Mouse (Mus musculus) embryonic facial prominence, embryonic 15.5 days (tissue): ENCODE data around the gene Plekha6. TPM values are rescaled to one million over a fixed set of nuclear protein-coding genes. Genes with fewer than 3 reads are reported as not detected.

Source experiments
- ATAC-seq: fragments of 200-750 bp; cut with Nextera tagmentation; 2 replicates; pipeline ENCODE4 v1.8.0; 2017; ENCODE audit warnings: low read depth, moderate TSS enrichment; ENCODE audit not compliant: insufficient number of reproducible peaks, low FRiP score, low TSS enrichment
- H3K27ac ChIP-seq: fragments of 300-500 bp; sonication (generic); replicated peaks from 2 replicates; pipeline ENCODE4 v1.5.1; 2015; ENCODE audit warnings: mild to moderate bottlenecking, inconsistent platforms
- H3K27me3 ChIP-seq: fragments of 300-500 bp; sonication (generic); 2 replicates; pipeline ENCODE4 v1.6.1; 2015; ENCODE audit warnings: inconsistent platforms
- H3K36me3 ChIP-seq: fragments of 300-500 bp; sonication (generic); 2 replicates; pipeline ENCODE4 v1.6.1; 2015; ENCODE audit warnings: mild to moderate bottlenecking, inconsistent platforms
- H3K4me1 ChIP-seq: fragments of 300-500 bp; sonication (generic); 2 replicates; pipeline ENCODE4 v1.6.1; 2015; ENCODE audit warnings: inconsistent platforms
- H3K4me2 ChIP-seq: fragments of 300-500 bp; sonication (generic); replicated peaks from 2 replicates; pipeline ENCODE4 v1.6.1; 2015; ENCODE audit warnings: mild to moderate bottlenecking, inconsistent platforms
- H3K4me3 ChIP-seq: fragments of 300-500 bp; sonication (generic); replicated peaks from 2 replicates; pipeline ENCODE4 v1.5.1; 2015; ENCODE audit warnings: mild to moderate bottlenecking, inconsistent platforms
- H3K9ac ChIP-seq: fragments of 300-500 bp; sonication (generic); 2 replicates; pipeline ENCODE4 v1.6.1; 2015; ENCODE audit warnings: inconsistent platforms
- H3K9me3 ChIP-seq: fragments of 300-500 bp; sonication (generic); replicated peaks from 2 replicates; pipeline ENCODE4 v1.6.1; 2016; ENCODE audit warnings: inconsistent platforms
- WGBS: fragments of 180-500 bp; shearing (Covaris S2); methylation state at CpG from one replicate; pipeline ENCODE4 v1.1.7; 2015; 5-methylcytosine and 5-hydroxymethylcytosine counted together
- polyA plus RNA-seq: library from polyadenylated mRNA; unstranded; fragments of >200 nt; fragmentation: Nextera tagmentation; extraction: Ambion mirVana; gene quantifications from 2 replicates; pipeline ENCODE4 v1.2.1, GENCODE M21; 2015

The Plekha6 gene
- polyA plus RNA-seq, 1 experiment from 2014 or later = 7.2 TPM

- Histone ChIP-seq H3K9ac (no peak overlapping the region), H3K4me3 (no peak overlapping the region), H3K4me2 (no peak overlapping the region), H3K4me1 (peaks cover 23% of the 10 kb centered on the region), H3K9me3 (no peaks in the 10 kb centered on the region), H3K27ac (no peak overlapping the region; the same call in 1 of the 2 replicates), H3K27me3 (no peaks in the 10 kb centered on the region), H3K36me3 (no peaks in the 10 kb centered on the region)
- WGBS = 70% methylated on average over 10 of the region's 10 CpGs
- ATAC-seq = no peak
These were observed 41.0 kb downstream of the Plekha6 start for GRCm38 (mm10) chr1:133204985-133205384.

- H3K9ac ChIP-seq = no peak overlapping the region
- H3K27me3 ChIP-seq = no peaks in the 10 kb centered on the region
- no peaks in the 10 kb centered on the region for H3K36me3 ChIP-seq
- 75% methylated on average over 9 of the region's 11 CpGs for WGBS
- ATAC-seq = no peak
- no peak overlapping the region for H3K4me3 ChIP-seq
- no peaks in the 10 kb centered on the region for H3K9me3 ChIP-seq
- H3K4me2 ChIP-seq = no peak overlapping the region
- no peak overlapping the region for H3K27ac ChIP-seq
- peaks cover 22% of the 10 kb centered on the region for H3K4me1 ChIP-seq
These were observed 44.2 kb downstream of the Plekha6 start for GRCm38 (mm10) chr1:133208086-133208815.

- Histone ChIP-seq H3K4me2 (no peak overlapping the region), H3K4me1 (peaks cover 23% of the 10 kb centered on the region), H3K4me3 (no peak overlapping the region), H3K27ac (no peak overlapping the region), H3K9ac (no peak overlapping the region), H3K27me3 (no peaks in the 10 kb centered on the region), H3K9me3 (no peaks in the 10 kb centered on the region), H3K36me3 (no peaks in the 10 kb centered on the region)
- ATAC-seq = no peak
- WGBS = 87% methylated on average over 11 of the region's 11 CpGs
These were observed 45.0 kb downstream of the Plekha6 start for GRCm38 (mm10) chr1:133209036-133209435.

GRCm38 (mm10) chr1:133209482-133209881 is 45.5 kb downstream of the Plekha6 start:
- Histone ChIP-seq H3K9me3 (no peaks in the 10 kb centered on the region), H3K4me1 (peaks cover 23% of the 10 kb centered on the region), H3K4me2 (no peak overlapping the region), H3K4me3 (no peak overlapping the region), H3K36me3 (no peaks in the 10 kb centered on the region), H3K27me3 (0 out of 2 replicates have a peak, but pooled peaks cover 3% of the 10 kb centered on the region), H3K27ac (peak overlapping the region; percentile 55; the same call in 1 of the 2 replicates), H3K9ac (no peak overlapping the region)
- WGBS = 33% methylated on average over 7 of the region's 7 CpGs
- 0 out of 2 replicates have a peak, but pooled peaks have one; percentile 16 for ATAC-seq

- Histone ChIP-seq H3K36me3 (no peaks in the 10 kb centered on the region), H3K9ac (no peak overlapping the region), H3K4me2 (no peak overlapping the region), H3K27ac (peak overlapping the region; percentile 55), H3K27me3 (0 out of 2 replicates have a peak, but pooled peaks cover 3% of the 10 kb centered on the region), H3K4me3 (no peak overlapping the region), H3K9me3 (no peaks in the 10 kb centered on the region), H3K4me1 (peaks cover 25% of the 10 kb centered on the region)
- peak; percentile 39 for ATAC-seq
- 31% methylated on average over 17 of the region's 17 CpGs for WGBS
These were observed 46.0 kb downstream of the Plekha6 start for GRCm38 (mm10) chr1:133209901-133210516.

- no peak overlapping the region for H3K27ac ChIP-seq
- 82% methylated on average over 7 of the region's 7 CpGs for WGBS
These were observed 46.8 kb downstream of the Plekha6 start for GRCm38 (mm10) chr1:133210766-133211165.

GRCm38 (mm10) chr1:133212273-133212672 is 48.3 kb downstream of the Plekha6 start:
- no peak overlapping the region for H3K4me3 ChIP-seq
- no peak overlapping the region for H3K4me2 ChIP-seq
- WGBS = 63% methylated on average over 4 of the region's 4 CpGs
- H3K36me3 ChIP-seq = no peaks in the 10 kb centered on the region
- peaks cover 31% of the 10 kb centered on the region for H3K4me1 ChIP-seq
- no peak overlapping the region for H3K27ac ChIP-seq
- H3K27me3 ChIP-seq = 0 out of 2 replicates have a peak, but pooled peaks cover 3% of the 10 kb centered on the region
- H3K9ac ChIP-seq = no peak overlapping the region
- H3K9me3 ChIP-seq = no peaks in the 10 kb centered on the region
- no peak for ATAC-seq

More at GRCm38 (mm10) chr1:133210766-133211165, 46.8 kb downstream of the Plekha6 start:
- Histone ChIP-seq H3K36me3 (no peaks in the 10 kb centered on the region), H3K4me3 (no peak overlapping the region), H3K27me3 (0 out of 2 replicates have a peak, but pooled peaks cover 3% of the 10 kb centered on the region), H3K9me3 (no peaks in the 10 kb centered on the region), H3K9ac (no peak overlapping the region), H3K4me2 (no peak overlapping the region), H3K4me1 (peaks cover 31% of the 10 kb centered on the region)
- ATAC-seq = no peak

GRCm38 (mm10) chr1:133213098-133213497 is 49.1 kb downstream of the Plekha6 start:
- peaks cover 31% of the 10 kb centered on the region for H3K4me1 ChIP-seq
- no peak overlapping the region for H3K27ac ChIP-seq
- 0 out of 2 replicates have a peak, but pooled peaks cover 3% of the 10 kb centered on the region for H3K27me3 ChIP-seq
- no peaks in the 10 kb centered on the region for H3K9me3 ChIP-seq
- ATAC-seq = no peak
- no peak overlapping the region for H3K4me3 ChIP-seq
- WGBS = 46% methylated on average over 7 of the region's 7 CpGs
- H3K36me3 ChIP-seq = no peaks in the 10 kb centered on the region
- no peak overlapping the region for H3K4me2 ChIP-seq
- H3K9ac ChIP-seq = no peak overlapping the region

- H3K9ac ChIP-seq = no peak overlapping the region
- H3K27ac ChIP-seq = no peak overlapping the region
- no peaks in the 10 kb centered on the region for H3K9me3 ChIP-seq
- no peak overlapping the region for H3K4me3 ChIP-seq
- ATAC-seq = no peak
- no peaks in the 10 kb centered on the region for H3K36me3 ChIP-seq
- H3K4me2 ChIP-seq = no peak overlapping the region
- 90% methylated on average over 4 of the region's 4 CpGs for WGBS
- H3K27me3 ChIP-seq = 0 out of 2 replicates have a peak, but pooled peaks cover 3% of the 10 kb centered on the region
- peaks cover 31% of the 10 kb centered on the region for H3K4me1 ChIP-seq
These were observed 49.9 kb downstream of the Plekha6 start for GRCm38 (mm10) chr1:133213901-133214300.

- no peak for ATAC-seq
- Histone ChIP-seq H3K27ac (no peak overlapping the region), H3K9me3 (no peaks in the 10 kb centered on the region), H3K9ac (no peak overlapping the region), H3K4me2 (no peak overlapping the region), H3K36me3 (no peaks in the 10 kb centered on the region), H3K27me3 (0 out of 2 replicates have a peak, but pooled peaks cover 3% of the 10 kb centered on the region), H3K4me1 (peaks cover 24% of the 10 kb centered on the region), H3K4me3 (no peak overlapping the region)
- WGBS = 70% methylated on average over 7 of the region's 7 CpGs
These were observed 50.8 kb downstream of the Plekha6 start for GRCm38 (mm10) chr1:133214672-133215359.

- Histone ChIP-seq H3K4me1 (peaks cover 19% of the 10 kb centered on the region), H3K9ac (no peak overlapping the region), H3K27ac (no peak overlapping the region)
These were observed 51.3 kb downstream of the Plekha6 start for GRCm38 (mm10) chr1:133215360-133215700.

More at GRCm38 (mm10) chr1:133215360-133215700, 51.3 kb downstream of the Plekha6 start:
- ATAC-seq = no peak
- H3K4me2 ChIP-seq = no peak overlapping the region
- H3K36me3 ChIP-seq = no peaks in the 10 kb centered on the region
- no peak overlapping the region for H3K4me3 ChIP-seq
- WGBS = 70% methylated on average over 3 of the region's 3 CpGs
- H3K9me3 ChIP-seq = no peaks in the 10 kb centered on the region
- H3K27me3 ChIP-seq = 0 out of 2 replicates have a peak, but pooled peaks cover 3% of the 10 kb centered on the region
